Mouse (Mus musculus): ENCODE results near the gene Skint6. TPM values are rescaled to one million over a fixed set of nuclear protein-coding genes. Genes with fewer than 3 reads are reported as not detected.
"Not testable (repeated sequence)": the region's sequence is repeated elsewhere in the genome, so short reads cannot be mapped to it uniquely, and the experiment has no call there.

Skint6 gene
- total RNA-seq (2021): not detected
- not detected in 2 replicates for polyA plus RNA-seq (2012; rRNA removed)
- long read RNA-seq: 0 reads

GRCm38 (mm10) chr4:113286873-113287272 is at the start of gene Skint6:
Skint6 (minus strand) TSS chr4:113286973.
- Histone ChIP-seq H3K36me3 (ENCODE audit: control insufficient read depth, insufficient read depth, low read length) (no peaks in the 10 kb centered on the region), H3K27me3 (ENCODE audit: control insufficient read depth, insufficient read depth, low read length) (no peaks in the 10 kb centered on the region), H3K27ac (no peak within 1 kb of the TSS), H3K4me1 (ENCODE audit: control insufficient read depth, insufficient read depth, low read length) (no peaks in the 10 kb centered on the region), H3K9ac (ENCODE audit: low read depth, low read length) (no peak within 1 kb of the TSS), H3K79me2 (replicated peaks; ENCODE audit: control insufficient read depth, insufficient read depth, low read length) (no peaks in the 10 kb centered on the region), H3K4me3 (no peak within 1 kb of the TSS)
- DNase-seq: no peak
- TF ChIP-seq CTCF (IDR thresholded peaks at IDR 0.05): no peak
- TF ChIP-seq EP300 (IDR thresholded peaks at IDR 0.05; ENCODE audit: insufficient read depth, low read depth, low read length): no peak
- no peak for TF ChIP-seq POLR2A (IDR thresholded peaks at IDR 0.05; ENCODE audit: insufficient read depth, low read depth, low read length)
- 42% methylated on average over 2 of the region's 2 CpGs for WGBS
- intact Hi-C loops (cut with DNase I): no loop called here

GRCm38 (mm10) chr4:113320911-113321310 is 34.1 kb upstream of the Skint6 start:
- no peak for TF ChIP-seq EP300 (IDR thresholded peaks at IDR 0.05; ENCODE audit: insufficient read depth, low read depth, low read length)
- TF ChIP-seq CTCF (IDR thresholded peaks at IDR 0.05): no peak
- TF ChIP-seq POLR2A (IDR thresholded peaks at IDR 0.05; ENCODE audit: insufficient read depth, low read depth, low read length): no peak
- no peaks in the 10 kb centered on the region for H3K27me3 ChIP-seq (ENCODE audit: control insufficient read depth, insufficient read depth, low read length)
- no peaks in the 10 kb centered on the region for H3K79me2 ChIP-seq (replicated peaks; ENCODE audit: control insufficient read depth, insufficient read depth, low read length)
- no peak for DNase-seq
- WGBS: 75% methylated on average over 1 of the region's 1 CpGs
- no peak overlapping the region for H3K4me3 ChIP-seq
- intact Hi-C loops (cut with DNase I): no loop called here
- H3K4me1 ChIP-seq (ENCODE audit: control insufficient read depth, insufficient read depth, low read length): no peaks in the 10 kb centered on the region
- H3K36me3 ChIP-seq (ENCODE audit: control insufficient read depth, insufficient read depth, low read length): no peaks in the 10 kb centered on the region
- no peak overlapping the region for H3K27ac ChIP-seq
- H3K9ac ChIP-seq (ENCODE audit: low read depth, low read length): no peak overlapping the region

GRCm38 (mm10) chr4:113301773-113302473 is 15.2 kb upstream of the Skint6 start:
- no peak for DNase-seq
- no peak for TF ChIP-seq POLR2A (IDR thresholded peaks at IDR 0.05; ENCODE audit: insufficient read depth, low read depth, low read length)
- 46% methylated on average over 3 of the region's 3 CpGs for WGBS
- Histone ChIP-seq H3K4me3 (no peak overlapping the region), H3K9ac (ENCODE audit: low read depth, low read length) (no peak overlapping the region), H3K27ac (no peak overlapping the region), H3K4me1 (ENCODE audit: control insufficient read depth, insufficient read depth, low read length) (no peaks in the 10 kb centered on the region), H3K36me3 (ENCODE audit: control insufficient read depth, insufficient read depth, low read length) (no peaks in the 10 kb centered on the region), H3K27me3 (ENCODE audit: control insufficient read depth, insufficient read depth, low read length) (no peaks in the 10 kb centered on the region), H3K79me2 (replicated peaks; ENCODE audit: control insufficient read depth, insufficient read depth, low read length) (no peaks in the 10 kb centered on the region)
- intact Hi-C loops (cut with DNase I): no loop called here

- no peak for TF ChIP-seq POLR2A (IDR thresholded peaks at IDR 0.05; ENCODE audit: insufficient read depth, low read depth, low read length)
- no peak for TF ChIP-seq CTCF (IDR thresholded peaks at IDR 0.05)
- no peak for TF ChIP-seq EP300 (IDR thresholded peaks at IDR 0.05; ENCODE audit: insufficient read depth, low read depth, low read length)
- WGBS: 89% methylated on average over 1 of the region's 1 CpGs
- Histone ChIP-seq H3K9ac (ENCODE audit: low read depth, low read length) (no peak overlapping the region), H3K4me1 (ENCODE audit: control insufficient read depth, insufficient read depth, low read length) (no peaks in the 10 kb centered on the region), H3K4me3 (no peak overlapping the region), H3K79me2 (replicated peaks; ENCODE audit: control insufficient read depth, insufficient read depth, low read length) (no peaks in the 10 kb centered on the region), H3K27ac (no peak overlapping the region), H3K36me3 (ENCODE audit: control insufficient read depth, insufficient read depth, low read length) (no peaks in the 10 kb centered on the region), H3K27me3 (ENCODE audit: control insufficient read depth, insufficient read depth, low read length) (no peaks in the 10 kb centered on the region)
- DNase-seq: no peak
- intact Hi-C loops (cut with DNase I): no loop called here
Observed at GRCm38 (mm10) chr4:113263363-113264060, 23.3 kb downstream of the Skint6 start.

GRCm38 (mm10) chr4:113245808-113246207 is 41.0 kb downstream of the Skint6 start:
- no peak for DNase-seq
- H3K9ac ChIP-seq (ENCODE audit: low read depth, low read length): no peak overlapping the region
- no peak overlapping the region for H3K27ac ChIP-seq
- no peak overlapping the region for H3K4me3 ChIP-seq
- intact Hi-C loops (cut with DNase I): no loop called here
- H3K27me3 ChIP-seq (ENCODE audit: control insufficient read depth, insufficient read depth, low read length): no peaks in the 10 kb centered on the region
- H3K79me2 ChIP-seq (replicated peaks; ENCODE audit: control insufficient read depth, insufficient read depth, low read length): no peaks in the 10 kb centered on the region
- no peaks in the 10 kb centered on the region for H3K4me1 ChIP-seq (ENCODE audit: control insufficient read depth, insufficient read depth, low read length)
- TF ChIP-seq POLR2A (IDR thresholded peaks at IDR 0.05; ENCODE audit: insufficient read depth, low read depth, low read length): no peak
- no peak for TF ChIP-seq EP300 (IDR thresholded peaks at IDR 0.05; ENCODE audit: insufficient read depth, low read depth, low read length)
- no peak for TF ChIP-seq CTCF (IDR thresholded peaks at IDR 0.05)
- H3K36me3 ChIP-seq (ENCODE audit: control insufficient read depth, insufficient read depth, low read length): no peaks in the 10 kb centered on the region

GRCm38 (mm10) chr4:113067621-113068020 is 219.2 kb downstream of the Skint6 start:
- no peak overlapping the region for H3K4me3 ChIP-seq
- H3K36me3 ChIP-seq (ENCODE audit: control insufficient read depth, insufficient read depth, low read length): no peaks in the 10 kb centered on the region
- intact Hi-C loops (cut with DNase I): no loop called here
- no peaks in the 10 kb centered on the region for H3K79me2 ChIP-seq (replicated peaks; ENCODE audit: control insufficient read depth, insufficient read depth, low read length)
- TF ChIP-seq CTCF (IDR thresholded peaks at IDR 0.05) (no peak), EP300 (IDR thresholded peaks at IDR 0.05; ENCODE audit: insufficient read depth, low read depth, low read length) (no peak), POLR2A (IDR thresholded peaks at IDR 0.05; ENCODE audit: insufficient read depth, low read depth, low read length) (no peak)
- no peak overlapping the region for H3K27ac ChIP-seq
- 55% methylated on average over 3 of the region's 3 CpGs for WGBS
- no peak for DNase-seq
- no peaks in the 10 kb centered on the region for H3K4me1 ChIP-seq (ENCODE audit: control insufficient read depth, insufficient read depth, low read length)
- H3K9ac ChIP-seq (ENCODE audit: low read depth, low read length): no peak overlapping the region
- no peaks in the 10 kb centered on the region for H3K27me3 ChIP-seq (ENCODE audit: control insufficient read depth, insufficient read depth, low read length)

- H3K79me2 ChIP-seq (replicated peaks; ENCODE audit: control insufficient read depth, insufficient read depth, low read length); H3K27ac ChIP-seq; H3K9ac ChIP-seq (ENCODE audit: low read depth, low read length); H3K36me3 ChIP-seq (ENCODE audit: control insufficient read depth, insufficient read depth, low read length); H3K4me3 ChIP-seq; H3K27me3 ChIP-seq (ENCODE audit: control insufficient read depth, insufficient read depth, low read length); DNase-seq; H3K4me1 ChIP-seq (ENCODE audit: control insufficient read depth, insufficient read depth, low read length); intact Hi-C loops (cut with DNase I): not testable (repeated sequence)
- WGBS: 24% methylated on average over 22 of the region's 22 CpGs
Observed at GRCm38 (mm10) chr4:112979160-112979559, 307.6 kb downstream of the Skint6 start.

Measured in heart, adult 2 months (tissue).